Mouse (Mus musculus): ENCODE measurements around the gene Gcsh. TPM values are rescaled to one million over a fixed set of nuclear protein-coding genes. Genes with fewer than 3 reads are reported as not detected.

Gcsh gene
- total and polyA plus RNA-seq, 3 experiments: 77.1 to 137 TPM; not detected in 1

GRCm38 (mm10) chr8:116993095-116993867, at the start of gene Gcsh (continued):
- TF ChIP-seq ETS1 (IDR thresholded peaks at IDR 0.05; ENCODE audit: low read depth, low read length) (no peak), CHD2 (IDR thresholded peaks at IDR 0.05; ENCODE audit: low read length) (no peak), MYB (IDR thresholded peaks at IDR 0.05; ENCODE audit: low read depth, low read length) (no peak), NELFE (IDR thresholded peaks at IDR 0.05; ENCODE audit: low read depth, low read length) (peak; percentile 71), TAL1 (IDR thresholded peaks at IDR 0.05; ENCODE audit: low read length) (no peak)

DNA sequence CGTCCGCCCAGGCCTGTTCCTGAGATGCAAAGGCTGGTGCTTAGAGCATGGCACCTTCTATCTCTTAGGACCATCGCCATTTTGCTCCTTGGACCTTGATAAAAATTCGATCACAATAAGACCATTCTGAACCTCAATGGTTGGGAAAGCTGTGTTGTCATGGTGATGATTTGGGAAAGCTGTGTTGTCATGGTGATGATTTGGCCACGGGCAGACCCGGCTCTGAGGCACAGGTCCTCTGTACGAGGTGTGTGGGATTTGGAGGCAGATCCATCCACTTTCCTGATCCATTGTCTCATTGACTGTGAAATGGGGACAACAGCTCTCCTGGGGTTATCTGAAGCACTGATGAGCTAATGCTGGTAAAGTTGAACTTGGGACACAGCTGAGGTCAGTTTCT, 46.5 kb upstream of the Gcsh start:
- no peaks in the 10 kb centered on the region for H3K27me3 ChIP-seq (ENCODE audit: control insufficient read depth in 1 of 2, insufficient read depth in 2 of 2, low read length in 2 of 2)

GRCm38 (mm10) chr8:117037374-117037935, 44.1 kb upstream of the Gcsh start:
- H3K36me3 ChIP-seq (ENCODE audit: control insufficient read depth in 1 of 2, insufficient read depth in 2 of 2, low read length in 2 of 2): no peaks in the 10 kb centered on the region
- no peak for DNase-seq (ENCODE audit: low read depth, low spot score)

More for the DNA sequence above, 46.5 kb upstream of the Gcsh start:
- H3K9ac ChIP-seq (ENCODE audit: control insufficient read depth, low read depth, low read length, poor library complexity, severe bottlenecking): no peak overlapping the region
- no peak overlapping the region for H3K27ac ChIP-seq (ENCODE audit: control insufficient read depth, low read depth, low read length)
- no peaks in the 10 kb centered on the region for H3K9me3 ChIP-seq (replicated peaks; ENCODE audit: insufficient read depth, low read length)
- no peaks in the 10 kb centered on the region for H3K36me3 ChIP-seq (ENCODE audit: control insufficient read depth in 1 of 2, insufficient read depth in 2 of 2, low read length in 2 of 2)
- no peak overlapping the region for H3K4me3 ChIP-seq (ENCODE audit: control insufficient read depth in 1 of 2, insufficient read depth in 1 of 2, low read depth in 2 of 2, low read length in 2 of 2)
- no peaks in the 10 kb centered on the region for H3K79me2 ChIP-seq (ENCODE audit: control insufficient read depth, insufficient read depth, low read length, poor library complexity)
- TF ChIP-seq BHLHE40 (IDR thresholded peaks at IDR 0.05; ENCODE audit: borderline replicate concordance, low read depth, low read length): no peak
- no peak for TF ChIP-seq POLR2AphosphoS5 (IDR thresholded peaks at IDR 0.05; ENCODE audit: borderline replicate concordance, low read depth, low read length)
- TF ChIP-seq KAT2A (conservative IDR thresholded peaks at IDR 0.05; ENCODE audit: low read depth, low read length): no peak
- no peak for TF ChIP-seq HCFC1 (IDR thresholded peaks at IDR 0.05; ENCODE audit: low read depth, low read length)
- no peak for TF ChIP-seq MEF2A (IDR thresholded peaks at IDR 0.05; ENCODE audit: extremely low read depth, insufficient replicate concordance, low read depth, low read length, poor library complexity, severe bottlenecking)
- no peak for TF ChIP-seq ETS1 (IDR thresholded peaks at IDR 0.05; ENCODE audit: low read depth, low read length)
- peaks cover 0 to 9% of the 10 kb centered on the region in 2 experiments; a peak in 1 of 4 replicates for H3K4me1 ChIP-seq (ENCODE audit: control insufficient read depth in 1 of 2, insufficient read depth in 2 of 2, low read length in 2 of 2)
- DNase-seq (ENCODE audit: low read depth, low spot score): no peak

More at GRCm38 (mm10) chr8:117037374-117037935, 44.1 kb upstream of the Gcsh start:
- no peak overlapping the region for H3K9ac ChIP-seq (ENCODE audit: control insufficient read depth, low read depth, low read length, poor library complexity, severe bottlenecking)
- H3K4me1 ChIP-seq (ENCODE audit: control insufficient read depth in 1 of 2, insufficient read depth in 2 of 2, low read length in 2 of 2): 0 out of 4 replicates have a peak, but pooled peaks cover 0 to under 1% of the 10 kb centered on the region in 2 experiments
- H3K9me3 ChIP-seq (replicated peaks; ENCODE audit: insufficient read depth, low read length): no peaks in the 10 kb centered on the region
- no peak overlapping the region for H3K4me3 ChIP-seq (ENCODE audit: control insufficient read depth in 1 of 2, insufficient read depth in 1 of 2, low read depth in 2 of 2, low read length in 2 of 2)
- no peaks in the 10 kb centered on the region for H3K27me3 ChIP-seq (ENCODE audit: control insufficient read depth in 1 of 2, insufficient read depth in 2 of 2, low read length in 2 of 2)
- no peak overlapping the region for H3K27ac ChIP-seq (ENCODE audit: control insufficient read depth, low read depth, low read length)
- peak in 1 of 3 experiments; percentile 19; a peak in 1 of 6 replicates for TF ChIP-seq CTCF (IDR thresholded peaks at IDR 0.05 in 2 of 3, conservative IDR thresholded peaks at IDR 0.05 in 1 of 3; ENCODE audit: control insufficient read depth in 1 of 3, insufficient read depth in 1 of 3, low read depth in 2 of 3, low read length in 3 of 3, poor library complexity in 1 of 3, severe bottlenecking in 1 of 3)
- TF ChIP-seq EP300 (IDR thresholded peaks at IDR 0.05; ENCODE audit: low read depth in 1 of 2, low read length in 2 of 2): no peak
- TF ChIP-seq MYB (IDR thresholded peaks at IDR 0.05; ENCODE audit: low read depth, low read length): no peak
- TF ChIP-seq RAD21 (IDR thresholded peaks at IDR 0.05; ENCODE audit: low read depth, low read length): no peak
- no peak for TF ChIP-seq ZMIZ1 (IDR thresholded peaks at IDR 0.05; ENCODE audit: low read depth, low read length)
- no peak for TF ChIP-seq RCOR1 (IDR thresholded peaks at IDR 0.05; ENCODE audit: low read depth, low read length)
- TF ChIP-seq ZKSCAN1 (IDR thresholded peaks at IDR 0.05; ENCODE audit: low read depth, low read length): no peak
- no peak for TF ChIP-seq GATA1 (IDR thresholded peaks at IDR 0.05; ENCODE audit: low read depth, low read length)
- H3K79me2 ChIP-seq (ENCODE audit: control insufficient read depth, insufficient read depth, low read length, poor library complexity): no peaks in the 10 kb centered on the region

Data from MEL (cell line).